Mouse (Mus musculus) MEL (cell line): Measurements from ENCODE around the gene Adap1.

Experiments
- CTCF ChIP-seq, 3 experiments: IDR thresholded peaks in 2 of 3; conservative IDR thresholded peaks in 1 of 3; 2 replicates each; pipeline ENCODE4 v1.5.1; 2011 to 2012; ENCODE audit warnings: low read length in 3 of 3, low read depth in 2 of 3, mild to moderate bottlenecking in 2 of 3, improper control_type of control experiment in 1 of 3, inconsistent platforms in 1 of 3, mixed read lengths in 1 of 3, moderate library complexity in 1 of 3; ENCODE audit not compliant: control insufficient read depth in 1 of 3, insufficient read depth in 1 of 3, poor library complexity in 1 of 3, severe bottlenecking in 1 of 3
- RAD21 ChIP-seq: IDR thresholded peaks from 2 replicates; pipeline ENCODE4 v1.6.1; 2011; ENCODE audit warnings: mild to moderate bottlenecking, low read depth, low read length, improper control_type of control experiment
- TCF12 ChIP-seq: IDR thresholded peaks from 2 replicates; pipeline ENCODE4 v1.6.1; 2014; ENCODE audit warnings: low read depth, mild to moderate bottlenecking, inconsistent platforms, low read length, improper control_type of control experiment, moderate library complexity

GRCm38 (mm10) chr5:139352317-139352716, 26.9 kb upstream of the Adap1 start, which contains the start of gene Cyp2w1:
- TF ChIP-seq RAD21 = no peak
- no peak for TF ChIP-seq CTCF (IDR thresholded peaks at IDR 0.05 in 2 of 3, conservative IDR thresholded peaks at IDR 0.05 in 1 of 3; ENCODE audit: control insufficient read depth in 1 of 3, insufficient read depth in 1 of 3, low read depth in 2 of 3, low read length in 3 of 3, poor library complexity in 1 of 3, severe bottlenecking in 1 of 3)
- TF ChIP-seq TCF12 = no peak
